Mouse (Mus musculus) v-Abl transformed pro-B cells (cell line): Measurements from ENCODE around the gene Igf2bp2.

Experiments
- in situ Hi-C, 2 experiments: fragments of 400-800 bp; cut with MboI; formaldehyde crosslinking; loops; one replicate each; pipeline ENCODE4 v1.15.1; 2025; ENCODE audit not compliant: unreplicated experiment in 2 of 2

Gene Igf2bp2

DNA sequence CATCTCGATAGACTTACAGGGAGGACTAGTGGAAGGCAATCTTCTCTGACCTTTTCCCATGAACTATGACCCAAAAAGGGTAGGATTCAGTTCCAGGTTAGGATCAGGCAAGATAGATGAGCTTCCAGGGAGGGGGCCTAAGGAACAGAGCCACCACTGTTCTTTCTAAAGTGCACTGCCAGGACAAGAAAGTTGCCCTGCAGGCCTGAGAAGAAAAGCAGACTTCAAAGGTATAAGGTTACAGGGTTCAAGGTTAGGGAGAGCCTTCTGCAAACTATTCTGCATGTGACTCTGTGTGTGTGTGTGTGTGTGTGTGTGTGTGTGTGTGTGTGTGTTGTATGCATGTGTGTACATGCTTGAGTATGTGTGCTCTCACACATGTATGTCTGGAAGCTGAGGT, 53.1 kb downstream of the Igf2bp2 start:
- in situ Hi-C loops, result loop anchor here in 1 of 2 experiments (10.0 kb wide), 1 partner anchor 695 kb away; no protein-coding TSS in a partner anchor

DNA sequence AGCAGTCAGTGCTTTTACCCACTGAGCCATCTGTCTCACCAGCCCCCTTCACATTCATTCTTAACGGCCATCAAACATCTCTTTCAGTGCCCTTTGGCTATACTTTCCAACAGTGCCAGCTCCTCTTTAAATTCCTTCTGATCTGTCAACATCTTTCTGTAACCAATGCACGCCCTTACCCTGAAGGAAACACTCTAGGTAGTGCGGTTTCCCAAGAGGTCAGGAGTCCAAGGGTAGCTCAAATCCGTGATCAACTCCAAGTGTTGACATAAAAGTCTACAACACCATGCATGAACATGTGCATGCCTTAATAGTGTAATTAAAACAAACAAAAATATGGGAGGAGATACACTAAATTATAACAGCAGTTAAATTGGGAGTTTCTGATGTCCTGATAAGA, 53.9 kb downstream of the Igf2bp2 start:
- in situ Hi-C loops, result loop anchor here in 1 of 2 experiments (5.0 kb wide), 1 partner anchor 342 kb away; no protein-coding TSS in a partner anchor

DNA sequence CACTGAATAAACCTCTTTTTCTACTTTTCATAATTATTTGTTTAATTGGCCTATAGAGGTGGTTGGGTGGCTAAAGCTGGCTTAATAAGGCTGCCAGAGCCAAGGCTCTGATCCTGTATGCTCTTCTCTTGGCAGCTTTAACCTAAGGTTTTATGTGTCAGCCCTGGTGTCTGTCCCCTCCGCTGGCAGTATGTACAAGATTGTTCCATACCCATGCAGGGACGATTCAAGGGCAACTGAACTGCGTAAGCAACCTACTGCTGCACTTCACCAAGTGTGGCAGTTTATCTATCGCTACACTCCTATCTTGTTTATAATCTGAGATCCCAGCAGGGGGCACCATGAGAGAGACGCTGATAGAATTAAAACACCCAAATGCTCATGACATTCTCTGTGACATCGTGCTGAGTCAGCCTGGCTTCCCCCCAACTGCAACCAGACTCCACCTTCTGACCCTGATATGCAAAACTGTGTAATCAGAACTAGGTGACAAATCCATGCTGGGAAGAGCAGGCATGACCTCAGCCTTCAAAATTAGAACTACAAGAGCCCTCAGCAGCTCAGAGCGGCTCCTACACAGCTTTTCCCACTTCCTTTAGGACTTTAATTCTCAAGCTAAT, 55.1 kb downstream of the Igf2bp2 start:
- in situ Hi-C loops, result loop anchor here in 1 of 2 experiments (5.0 kb wide), 1 partner anchor 341 kb away; no protein-coding TSS in a partner anchor

DNA sequence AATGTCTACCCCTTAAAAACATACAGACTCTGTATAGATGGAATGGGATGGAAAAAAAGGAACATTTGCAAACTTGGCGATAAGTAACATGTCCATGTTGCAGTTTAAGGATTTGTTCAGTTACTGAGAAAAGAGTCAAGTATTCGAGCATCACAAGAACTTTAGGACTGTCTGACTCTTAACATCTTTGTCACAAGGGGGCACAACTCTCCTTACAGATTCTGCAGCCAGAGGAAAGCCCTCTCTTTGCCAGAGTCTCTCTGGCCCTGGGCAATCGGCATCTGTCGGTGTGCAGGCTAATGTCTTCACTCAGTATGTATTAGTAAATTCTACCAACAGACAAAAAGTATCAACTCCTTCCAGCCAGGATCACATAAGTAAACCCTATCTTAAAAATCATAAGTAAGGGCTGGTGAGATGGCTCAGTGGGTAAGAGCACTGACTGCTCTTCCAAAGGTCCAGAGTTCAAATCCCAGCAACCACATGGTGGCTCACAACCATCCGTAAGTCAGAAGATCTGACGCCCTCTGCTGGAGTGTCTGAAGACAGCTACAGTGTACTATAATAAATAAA, 57.0 kb downstream of the Igf2bp2 start:
- in situ Hi-C loops, result loop anchor here in 1 of 2 experiments (5.0 kb wide), 1 partner anchor 339 kb away; no protein-coding TSS in a partner anchor

DNA sequence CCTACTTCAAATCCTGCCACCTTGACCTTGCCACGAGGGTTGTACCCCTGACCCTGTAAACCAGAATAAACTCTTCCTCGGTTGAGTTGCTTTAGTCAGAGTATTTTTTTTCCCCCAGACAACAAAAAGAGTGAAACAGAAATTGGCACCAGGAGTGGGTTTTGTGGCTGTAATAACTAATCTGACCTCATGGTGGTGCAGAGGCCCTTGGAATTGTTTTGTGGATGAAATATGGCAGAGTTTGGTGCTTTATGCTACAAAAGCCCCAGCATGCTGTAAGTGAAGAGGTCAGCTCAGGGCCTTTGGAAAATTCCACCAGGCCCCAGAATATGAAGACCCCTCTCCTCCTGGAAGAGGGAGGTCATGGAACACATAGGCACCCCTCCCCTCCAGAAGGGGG, 63.0 kb downstream of the Igf2bp2 start:
- in situ Hi-C loops, result loop anchor here in 1 of 2 experiments (5.0 kb wide), 1 partner anchor 33 kb away; no protein-coding TSS in a partner anchor

DNA sequence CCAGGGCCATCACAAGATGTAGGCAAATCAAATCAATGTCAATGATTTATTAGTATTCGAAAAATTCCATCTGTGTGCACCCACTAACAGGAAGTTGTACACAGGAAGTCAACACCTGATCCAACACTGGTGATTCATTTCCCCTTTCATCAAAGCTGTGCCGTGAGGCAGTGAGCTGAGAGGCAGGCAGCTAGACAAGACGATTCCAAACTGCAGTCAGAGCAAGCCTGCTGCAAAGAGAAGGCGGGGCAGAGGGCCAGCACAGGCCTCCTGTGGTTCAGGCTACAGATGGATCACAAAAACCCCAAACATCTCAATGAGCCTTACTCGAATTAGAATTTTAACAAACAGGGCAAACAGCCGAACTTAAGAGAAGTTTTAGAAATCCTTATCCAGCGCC, 65.4 kb downstream of the Igf2bp2 start:
- in situ Hi-C loops, result no loop called here

DNA sequence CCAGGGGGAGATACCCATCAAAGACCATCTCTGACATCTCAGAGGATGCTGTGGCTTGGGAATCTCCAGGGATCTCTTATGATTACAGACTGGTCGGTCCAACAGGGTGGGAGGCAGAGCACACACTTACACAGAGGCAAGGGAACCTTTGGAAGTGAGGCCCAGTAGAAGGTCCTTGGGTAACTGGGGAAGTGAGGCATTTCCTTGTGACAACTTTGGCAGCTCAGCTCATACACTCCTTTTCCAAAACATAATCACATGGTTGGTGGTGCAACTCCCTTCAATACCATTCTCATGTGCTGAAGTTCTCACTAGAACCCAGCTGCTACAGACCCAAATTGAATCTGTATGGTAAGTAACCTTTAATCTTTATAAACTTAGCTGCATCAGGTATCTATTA, 67.3 kb downstream of the Igf2bp2 start:
- in situ Hi-C loops, result no loop called here

DNA sequence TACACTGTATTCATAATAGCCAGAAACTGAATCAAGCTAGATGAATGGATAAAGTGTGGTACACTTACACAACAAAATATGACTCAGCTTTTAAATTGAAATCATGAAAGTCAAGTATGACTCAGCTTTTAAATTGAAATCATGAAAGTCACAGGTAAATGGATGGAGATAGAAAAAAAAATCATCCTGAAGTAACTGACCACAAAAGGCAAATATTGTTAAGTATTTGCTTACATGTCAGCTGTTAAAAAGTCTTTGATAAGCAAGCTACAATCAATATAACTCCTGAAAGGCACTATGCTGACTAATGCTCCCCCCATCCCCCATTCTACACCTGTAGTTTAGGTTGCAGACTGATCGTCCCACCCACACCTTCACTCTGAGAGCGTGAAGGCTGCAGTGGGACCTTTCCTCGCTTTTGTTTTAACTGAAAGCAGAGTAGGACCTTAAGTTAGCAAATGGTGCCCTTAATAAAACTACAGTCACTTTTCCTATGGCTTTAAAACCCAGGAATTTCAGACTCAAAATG, 71.8 kb downstream of the Igf2bp2 start:
- in situ Hi-C loops, result no loop called here

DNA sequence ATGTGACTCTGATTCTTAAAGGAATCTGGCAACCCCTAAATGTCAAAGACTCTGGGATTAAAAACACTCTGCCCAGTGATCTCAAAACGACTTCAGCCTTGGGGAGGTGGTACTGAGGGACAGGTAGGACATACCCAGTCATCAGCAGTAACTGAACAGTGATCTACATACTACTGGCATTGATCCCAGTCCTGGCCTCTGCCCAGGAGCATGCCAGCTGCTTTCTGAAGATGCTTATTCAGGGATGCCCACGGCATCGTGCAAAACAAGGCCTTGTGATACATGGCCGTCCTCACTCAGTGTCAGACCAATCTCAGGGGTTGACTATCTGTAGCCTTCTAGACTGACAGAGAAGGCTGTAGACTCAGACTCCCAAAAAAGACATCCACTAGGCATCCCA, 77.7 kb downstream of the Igf2bp2 start:
- in situ Hi-C loops, result no loop called here

DNA sequence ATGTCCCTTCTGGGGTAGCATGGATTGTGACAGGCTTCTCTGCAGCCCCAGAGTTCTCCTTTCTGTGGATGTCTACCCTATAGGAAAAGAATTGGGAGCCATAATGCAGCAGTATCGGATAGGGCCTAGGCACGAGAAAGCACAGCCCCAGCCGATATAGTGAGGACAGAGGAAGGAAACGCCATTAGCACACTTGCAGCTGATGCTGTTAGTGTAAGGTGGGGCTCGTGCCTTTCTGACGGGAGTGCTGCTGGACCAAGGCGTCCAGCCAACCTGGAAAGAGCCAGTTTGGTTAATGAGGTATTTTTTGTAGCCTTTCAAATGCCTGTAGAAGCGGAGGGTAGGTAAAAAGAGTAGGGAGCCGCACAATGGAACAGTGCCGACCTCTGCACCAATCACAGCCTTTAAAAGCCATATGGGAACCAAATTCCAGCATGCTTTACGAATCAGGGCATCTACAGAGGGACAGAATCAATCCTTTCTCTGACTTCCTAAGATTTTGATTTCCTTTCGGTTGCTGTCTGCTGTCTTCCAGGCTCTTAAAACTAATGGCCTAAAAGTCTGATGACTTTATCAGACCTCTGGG, 82.9 kb downstream of the Igf2bp2 start:
- in situ Hi-C loops, result no loop called here

DNA sequence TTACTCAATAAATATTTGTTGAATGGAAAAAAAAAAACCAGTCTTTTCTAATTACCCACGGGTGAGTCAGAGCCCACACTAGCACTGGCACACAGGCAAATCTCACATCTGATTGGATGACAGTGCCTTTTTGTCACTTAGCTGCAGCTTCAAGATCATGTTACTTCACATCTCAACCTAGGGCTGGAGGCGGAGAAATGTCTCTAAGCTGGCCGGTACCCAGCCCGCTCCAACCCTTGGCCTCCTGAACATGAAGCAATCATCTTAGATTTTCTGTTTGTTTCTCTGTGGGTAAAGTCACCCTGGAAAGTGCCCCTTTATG, 86.5 kb downstream of the Igf2bp2 start:
- in situ Hi-C loops, result no loop called here

DNA sequence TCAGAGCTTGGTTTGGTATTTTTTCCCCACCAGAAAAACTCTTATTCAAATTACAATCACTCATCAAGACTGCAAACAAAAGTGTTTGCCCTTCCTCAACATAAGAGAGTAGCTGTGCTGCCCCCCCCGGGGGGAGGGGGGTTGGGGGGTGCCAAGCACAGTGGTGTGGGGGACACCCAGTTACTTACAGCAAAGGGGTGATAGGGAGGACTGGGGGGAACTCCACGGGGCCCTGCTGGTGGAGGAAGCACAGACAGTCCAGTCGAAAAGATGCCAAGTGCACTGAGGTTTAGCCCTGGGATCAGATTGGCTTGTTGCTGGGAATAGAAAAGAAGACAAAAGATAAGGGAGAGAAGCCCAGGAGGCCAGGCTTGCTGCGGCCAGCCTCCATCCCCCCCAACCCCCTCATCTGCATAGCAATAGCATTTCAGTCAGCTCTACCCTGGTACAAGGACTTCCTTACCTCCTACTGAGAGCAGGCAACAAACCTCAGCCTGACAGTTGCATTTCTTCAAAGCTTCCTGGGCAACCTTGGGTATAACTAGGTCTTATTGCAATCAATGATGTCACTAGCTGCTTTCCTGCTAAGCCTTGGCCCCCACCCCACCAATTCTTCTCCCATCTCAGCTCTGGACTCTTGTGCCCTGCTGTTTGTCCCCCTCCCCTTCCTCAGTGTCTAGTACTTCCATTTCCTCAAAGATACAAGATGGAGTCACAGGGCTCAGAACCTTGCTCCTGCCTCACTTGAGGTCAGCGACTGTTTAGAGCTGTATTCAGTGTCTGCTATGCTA, 87.1 kb downstream of the Igf2bp2 start:
- in situ Hi-C loops, result no loop called here

DNA sequence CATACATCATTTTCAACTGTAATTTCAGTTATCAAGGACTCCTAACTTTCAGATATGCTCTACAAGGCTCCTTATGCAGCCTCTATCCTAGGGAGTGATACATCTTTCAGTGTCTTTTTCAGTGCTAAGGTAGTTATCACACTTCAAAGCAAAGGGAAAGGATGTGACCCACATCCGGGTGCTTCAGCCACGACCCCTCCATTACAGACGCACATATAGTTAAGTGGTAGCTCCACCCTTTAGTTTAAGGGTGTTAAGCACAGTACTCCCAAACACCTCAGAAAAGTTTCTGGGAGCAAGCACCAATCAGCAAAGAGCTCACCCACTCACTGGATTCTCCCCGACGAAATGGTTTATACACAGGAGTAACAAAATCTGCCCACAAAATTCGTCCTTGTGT, 88.0 kb downstream of the Igf2bp2 start:
- in situ Hi-C loops, result no loop called here

DNA sequence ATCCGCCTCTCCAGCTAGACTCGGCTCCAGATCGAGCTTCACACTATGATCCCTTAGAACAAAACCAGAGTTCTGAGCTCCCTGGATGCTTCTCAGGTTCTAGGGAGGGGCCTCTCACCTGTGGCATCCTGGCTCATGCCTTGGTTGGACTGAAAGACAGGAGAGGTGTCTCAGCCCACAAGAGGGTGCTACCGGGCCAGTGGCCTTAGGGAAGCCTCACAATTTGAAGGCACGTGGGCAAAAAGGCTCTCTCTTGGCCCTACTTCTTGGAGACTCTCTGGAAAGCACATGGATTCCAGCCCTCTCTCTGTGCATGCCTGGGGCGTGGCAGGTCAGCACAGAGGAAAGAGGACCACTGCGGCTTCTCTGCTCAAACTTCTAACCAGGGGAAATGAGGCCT, 91.7 kb downstream of the Igf2bp2 start:
- in situ Hi-C loops, result no loop called here

DNA sequence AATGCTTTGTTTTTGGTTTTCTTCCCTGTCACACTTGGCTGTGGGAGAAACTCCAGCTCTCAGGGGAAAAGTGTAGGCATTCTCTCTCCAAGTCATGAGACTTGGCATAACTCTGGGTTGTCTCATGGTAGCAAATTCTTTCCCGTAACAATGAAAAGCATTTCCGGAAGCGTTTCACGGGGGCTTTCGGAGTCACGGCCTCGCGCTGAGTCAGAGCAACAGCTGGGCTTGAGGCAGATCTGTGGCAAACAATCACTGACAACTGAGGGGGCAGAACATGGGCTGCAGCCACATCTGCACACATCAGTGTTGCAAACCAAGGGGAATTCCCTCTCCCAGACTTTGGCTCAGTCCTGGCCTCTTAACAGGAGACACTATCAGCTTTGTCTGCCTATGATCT, 95.7 kb downstream of the Igf2bp2 start:
- in situ Hi-C loops, result loop anchor here in 1 of 2 experiments (5.0 kb wide), 1 partner anchor 35 kb away; no protein-coding TSS in a partner anchor

DNA sequence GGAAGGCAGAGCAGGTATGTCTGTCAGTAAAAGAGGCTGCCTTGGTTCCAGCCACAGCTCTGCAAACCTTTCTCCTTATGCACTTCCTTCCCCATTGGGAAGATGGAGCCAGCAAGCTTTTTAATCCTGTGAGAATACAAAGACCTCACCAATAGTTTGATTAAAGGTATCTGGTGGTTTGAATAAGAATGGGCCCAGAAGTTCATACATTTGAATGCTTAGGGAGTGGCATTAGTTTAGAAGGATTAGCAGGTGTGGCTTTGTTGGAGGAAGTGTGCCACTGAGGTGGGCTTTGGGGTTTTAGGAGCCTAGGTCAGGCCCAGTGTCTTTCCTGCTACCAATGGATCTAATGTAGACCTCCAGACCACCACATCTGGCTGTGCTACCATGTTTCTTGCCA, 97.6 kb downstream of the Igf2bp2 start:
- in situ Hi-C loops, result loop anchor here in 1 of 2 experiments (5.0 kb wide), 1 partner anchor 37 kb away; no protein-coding TSS in a partner anchor

DNA sequence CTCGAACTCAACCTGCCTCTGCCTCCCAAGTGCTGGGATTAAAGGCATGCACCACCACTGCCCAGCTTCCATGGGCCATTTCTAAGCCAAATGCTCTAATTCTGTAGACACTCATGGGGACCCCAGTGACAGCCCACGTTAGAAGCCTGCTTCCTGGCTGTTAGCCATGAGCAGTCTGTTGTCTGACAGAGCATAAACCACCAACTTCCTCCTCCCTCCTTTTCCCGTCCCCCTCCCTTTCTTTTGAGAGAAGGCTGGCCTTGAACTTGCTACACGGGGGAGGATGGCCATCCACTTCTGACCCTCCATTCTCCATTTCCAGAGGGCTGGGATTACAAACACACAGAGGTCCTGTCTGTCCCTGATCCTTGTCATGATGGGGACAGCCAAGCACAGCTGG, 100.8 kb downstream of the Igf2bp2 start:
- in situ Hi-C loops, result no loop called here

DNA sequence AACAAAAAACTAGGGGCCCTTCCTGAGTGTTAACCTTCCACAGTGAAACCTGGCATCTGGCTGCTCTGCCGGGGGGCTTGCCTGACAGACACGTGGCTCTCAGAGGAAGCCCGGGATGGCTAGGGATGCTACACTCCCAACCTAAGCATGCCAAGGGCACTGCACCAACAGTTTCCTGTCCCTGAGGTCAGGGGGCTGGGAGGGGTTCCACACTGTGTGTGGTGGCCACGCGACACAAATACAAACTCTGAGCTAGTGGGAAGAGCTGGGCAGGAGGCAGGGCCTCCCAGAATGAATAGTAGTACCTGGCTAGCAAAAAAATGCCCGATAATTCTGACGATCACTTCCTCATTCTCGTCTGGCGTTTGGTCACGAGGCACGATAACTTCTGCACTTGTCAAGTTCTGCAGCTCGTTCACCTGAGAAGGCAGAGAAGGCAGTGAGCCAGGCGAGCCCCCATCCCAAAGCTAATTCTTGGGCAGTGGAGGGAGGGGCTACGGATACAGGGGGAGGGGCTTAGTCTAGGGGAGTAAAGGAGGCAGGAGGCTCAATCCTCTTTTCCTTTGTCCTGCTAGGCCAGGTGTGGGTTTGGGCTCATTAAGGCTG, 101.4 kb downstream of the Igf2bp2 start:
- in situ Hi-C loops, result no loop called here

DNA sequence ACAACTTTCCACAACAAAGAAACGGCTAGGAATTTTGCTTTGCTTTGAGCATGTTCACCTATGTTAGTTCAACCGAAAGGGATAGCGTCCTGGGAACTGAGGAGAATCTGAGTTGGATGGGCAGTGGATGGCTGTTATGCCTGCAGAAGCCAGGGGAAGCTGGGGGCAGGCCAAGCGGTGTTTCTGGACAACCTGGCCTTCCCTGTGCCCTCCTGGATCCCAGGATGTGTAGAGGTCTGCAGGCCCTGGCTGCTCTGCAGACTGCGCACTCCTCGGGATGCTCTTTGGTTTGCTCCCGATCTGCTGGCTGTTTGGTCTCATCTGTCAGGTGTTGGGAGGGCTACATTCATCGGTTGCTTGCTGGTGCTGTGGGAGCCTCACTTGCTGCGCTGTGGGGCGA, 102.7 kb downstream of the Igf2bp2 start:
- in situ Hi-C loops, result no loop called here

DNA sequence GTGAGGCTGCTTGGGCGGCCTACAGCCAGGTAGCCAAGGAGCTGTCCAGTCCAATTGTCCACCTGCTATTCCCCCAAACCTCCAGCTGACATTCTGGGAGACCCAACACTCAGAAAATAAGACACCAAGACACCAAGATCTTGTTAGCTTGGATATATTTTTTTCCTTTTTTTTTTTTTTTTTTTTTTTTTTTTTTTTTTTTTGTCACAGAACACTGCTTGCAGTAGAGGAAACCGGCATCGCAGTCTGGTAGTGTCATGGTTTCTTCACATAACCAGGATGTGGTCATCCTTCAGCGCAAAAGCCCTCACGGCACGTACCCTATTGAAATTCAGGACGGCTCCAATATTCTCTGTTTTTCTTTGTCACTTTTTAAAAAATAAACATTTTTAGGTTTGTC, 104.2 kb downstream of the Igf2bp2 start:
- in situ Hi-C loops, result loop anchor here in 1 of 2 experiments (5.0 kb wide), 1 partner anchor 47 kb away; no protein-coding TSS in a partner anchor
